Mouse (Mus musculus): ENCODE measurements at regions not wholly inside any gene's neighbourhood (a gene's known extent, or its start where the extent isn't known, plus 50 kb on each side); places are given as distances from the start of the nearest gene placed in this dataset.

DNA sequence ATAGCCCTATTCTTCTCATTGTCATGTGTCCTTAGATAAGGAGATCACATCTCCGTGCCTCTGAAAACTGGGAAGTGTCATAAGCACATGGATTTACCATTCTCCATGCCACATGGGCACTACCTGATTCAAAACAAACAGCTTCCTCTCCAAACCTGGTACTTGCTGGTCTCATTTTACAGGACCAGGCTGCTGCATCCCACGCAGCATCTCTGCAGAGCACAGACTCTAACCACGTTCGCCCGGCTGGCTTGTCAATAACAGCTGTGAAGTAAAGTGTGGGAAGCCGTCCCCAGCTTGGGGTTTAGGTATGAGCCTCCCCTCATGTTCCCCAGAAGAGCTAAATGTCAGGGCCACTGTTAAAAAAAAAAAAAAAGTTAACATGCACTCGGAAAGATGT lies 53.0 kb upstream of the Ank start:
- WGBS, result 87% methylated on average over 7 of the region's 7 CpGs
- Histone ChIP-seq H3K27me3 (ENCODE audit: control insufficient read depth, insufficient read depth, low read length) (no peaks in the 10 kb centered on the region), H3K27ac (replicated peaks; ENCODE audit: insufficient read depth, low read depth, low read length) (no peak overlapping the region), H3K79me2 (ENCODE audit: control insufficient read depth, insufficient read depth, low read length) (no peaks in the 10 kb centered on the region), H3K4me3 (ENCODE audit: insufficient read depth, low read depth, low read length) (no peak overlapping the region), H3K36me3 (ENCODE audit: control insufficient read depth, insufficient read depth, low read length) (no peaks in the 10 kb centered on the region), H3K4me1 (ENCODE audit: control insufficient read depth, insufficient read depth, low read length) (peaks cover 2% of the 10 kb centered on the region; the same call in 1 of the 2 replicates), H3K9ac (ENCODE audit: low read depth, low read length) (no peak overlapping the region)
- no peak for TF ChIP-seq CTCF (IDR thresholded peaks at IDR 0.05; ENCODE audit: low read depth, low read length)
- no peak for TF ChIP-seq POLR2A (IDR thresholded peaks at IDR 0.05; ENCODE audit: extremely low read depth, insufficient read depth, low read length)
- DNase-seq (ENCODE audit: extremely low read depth, low read depth, low spot score), result no peak

DNA sequence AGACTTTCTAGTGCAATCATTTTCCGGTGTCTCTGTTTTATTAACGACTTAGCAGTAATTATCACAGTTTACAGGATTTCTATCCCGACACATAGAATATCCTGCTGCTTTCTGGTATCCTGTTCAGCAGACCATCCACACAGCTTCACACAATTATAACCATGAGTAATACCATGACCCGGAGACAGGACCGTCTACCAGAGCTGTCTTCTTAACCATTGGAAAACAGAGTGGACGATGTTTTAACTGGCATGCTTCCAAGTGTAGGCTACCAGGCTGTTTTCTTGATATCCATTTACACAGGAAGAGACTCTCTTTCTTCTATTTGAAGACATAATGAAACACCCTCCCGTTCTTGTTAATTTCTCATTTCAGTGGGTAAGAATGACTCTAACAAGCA lies 51.7 kb upstream of the Ank start:
- no peak for TF ChIP-seq POLR2A (IDR thresholded peaks at IDR 0.05; ENCODE audit: extremely low read depth, insufficient read depth, low read length)
- no peak for TF ChIP-seq CTCF (IDR thresholded peaks at IDR 0.05; ENCODE audit: low read depth, low read length)
- Histone ChIP-seq H3K9ac (ENCODE audit: low read depth, low read length) (no peak overlapping the region), H3K4me3 (ENCODE audit: insufficient read depth, low read depth, low read length) (no peak overlapping the region), H3K27me3 (ENCODE audit: control insufficient read depth, insufficient read depth, low read length) (no peaks in the 10 kb centered on the region), H3K36me3 (ENCODE audit: control insufficient read depth, insufficient read depth, low read length) (no peaks in the 10 kb centered on the region), H3K27ac (replicated peaks; ENCODE audit: insufficient read depth, low read depth, low read length) (no peak overlapping the region), H3K79me2 (ENCODE audit: control insufficient read depth, insufficient read depth, low read length) (no peaks in the 10 kb centered on the region), H3K4me1 (ENCODE audit: control insufficient read depth, insufficient read depth, low read length) (0 out of 2 replicates have a peak, but pooled peaks cover 2% of the 10 kb centered on the region)
- DNase-seq (ENCODE audit: extremely low read depth, low read depth, low spot score), result no peak
- 58% methylated on average over 7 of the region's 7 CpGs for WGBS
